Comparison of ENCODE assay signal across 29 mouse cellular contexts in genomic region chr9:58209462-58210303, GRCm38 (mm10). TPM values are rescaled to one million over a fixed set of nuclear protein-coding genes. Genes with fewer than 3 reads are reported as not detected.
A peak's percentile ranks its signal among the peaks of the same experiment; 100 is the strongest.
DNase-seq lines count a peak whose midpoint lies in the region; ATAC-seq and TF ChIP-seq lines count a peak whose summit lies in the region.
"Had no signal": no experiment of that assay in that cellular context is flagged by ENCODE, and none has a peak within 500 bp of the region (broad histone marks: within the 10 kb centered on the region; RNA-seq: fewer than 3 reads in every experiment).

No protein-coding gene starts in this region.

- WGBS in forebrain, postnatal 0 days = 61% methylated on average over 8 of the region's 8 CpGs
- WGBS in forebrain, embryonic 12.5 days = 80% methylated on average over 8 of the region's 8 CpGs
- WGBS in kidney, adult 2 months = 72% methylated on average over 8 of the region's 8 CpGs
- WGBS in limb, embryonic 10.5 days = 77% methylated on average over 8 of the region's 8 CpGs

- H3K27me3 ChIP-seq in forebrain, postnatal 0 days (ENCODE audit: insufficient read depth, low read length) = no peaks in the 10 kb centered on the region
- 0 out of 2 replicates have a peak, but pooled peaks cover 6% of the 10 kb centered on the region for H3K27me3 ChIP-seq in forebrain, embryonic 12.5 days
- H3K27me3 ChIP-seq in kidney, adult 2 months (replicated peaks; ENCODE audit: control insufficient read depth, insufficient read depth, low read length) = no peaks in the 10 kb centered on the region
- H3K27me3 ChIP-seq in limb, embryonic 10.5 days (ENCODE audit: low read depth, poor library complexity, severe bottlenecking) = peaks cover 40% of the 10 kb centered on the region
- H3K27me3 ChIP-seq: heart, embryonic 15.5 days; intestine, embryonic 15.5 days; Patski had no signal

- no peaks in the 10 kb centered on the region for H3K36me3 ChIP-seq in forebrain, postnatal 0 days (ENCODE audit: insufficient read depth)
- H3K36me3 ChIP-seq in forebrain, embryonic 12.5 days (replicated peaks) = no peaks in the 10 kb centered on the region
- H3K36me3 ChIP-seq in kidney, adult 2 months (ENCODE audit: control insufficient read depth, insufficient read depth, low read length) = no peaks in the 10 kb centered on the region
- no peaks in the 10 kb centered on the region for H3K36me3 ChIP-seq in ES-E14 (ENCODE audit: control insufficient read depth, insufficient read depth, low read length, poor library complexity, severe bottlenecking)
- no peaks in the 10 kb centered on the region for H3K36me3 ChIP-seq in limb, embryonic 10.5 days
- H3K36me3 ChIP-seq: embryonic facial prominence, embryonic 10.5 days; heart, embryonic 15.5 days; intestine, embryonic 15.5 days; limb, embryonic 15.5 days; neural tube, embryonic 13.5 days; stomach, embryonic 15.5 days had no signal

- DNase-seq in forebrain, postnatal 0 days = peak; percentile 68
- peak; percentile 42 for DNase-seq in kidney, adult 2 months
- DNase-seq in kidney, postnatal 14 days = no peak
- no peak for DNase-seq in ES-E14 (ENCODE audit: low read depth, low spot score)
- DNase-seq in limb, embryonic 10.5 days (ENCODE audit: low spot score) = no peak
- no peak for DNase-seq in c-Kit-positive CD71-positive TER-119-positive erythroid progenitor cells, embryonic 14.5 days (ENCODE audit: low spot score)
- DNase-seq in adrenal gland, adult 8-10 months = no peak
- DNase-seq: adrenal gland, adult 2 months; cerebellum, adult 9-10 months; gastrocnemius, postnatal 10 days; heart, adult 18-20 months; heart, postnatal 4 days; lung, embryonic 14.5 days; thymus, adult 18-20 months; thymus, postnatal 4 days had no signal

- peaks cover 6% of the 10 kb centered on the region; the same call in 1 of the 2 replicates for H3K4me1 ChIP-seq in forebrain, postnatal 0 days (ENCODE audit: insufficient read depth)
- peaks cover 30% of the 10 kb centered on the region for H3K4me1 ChIP-seq in forebrain, embryonic 12.5 days
- H3K4me1 ChIP-seq in kidney, adult 2 months (ENCODE audit: control insufficient read depth, insufficient read depth, low read length) = no peaks in the 10 kb centered on the region
- H3K4me1 ChIP-seq in ES-E14 (ENCODE audit: control insufficient read depth in 2 of 2, insufficient read depth in 2 of 2, low read length in 2 of 2, poor library complexity in 1 of 2) = peaks cover 14 to 22% of the 10 kb centered on the region in 2 experiments
- H3K4me1 ChIP-seq in limb, embryonic 10.5 days = peaks cover 16% of the 10 kb centered on the region

- H3K9ac ChIP-seq in forebrain, postnatal 0 days = no peak overlapping the region
- no peak overlapping the region for H3K9ac ChIP-seq in forebrain, embryonic 12.5 days
- H3K9ac ChIP-seq in ES-E14 (ENCODE audit: insufficient read depth, low read depth, low read length, poor library complexity, severe bottlenecking) = no peak overlapping the region
- H3K9ac ChIP-seq: heart, embryonic 15.5 days; intestine, embryonic 15.5 days; limb, embryonic 15.5 days; liver, embryonic 14.5 days; lung, embryonic 14.5 days; neural tube, embryonic 13.5 days; stomach, embryonic 15.5 days had no signal

- H3K4me3 ChIP-seq in forebrain, postnatal 0 days (ENCODE audit: low read depth, low read length) = no peak overlapping the region
- H3K4me3 ChIP-seq in forebrain, embryonic 12.5 days (replicated peaks) = no peak overlapping the region
- no peak overlapping the region for H3K4me3 ChIP-seq in kidney, adult 2 months (ENCODE audit: insufficient read depth, low read depth, low read length)
- H3K4me3 ChIP-seq in ES-E14 (ENCODE audit: insufficient read depth in 1 of 2, low read depth in 1 of 2, low read length in 2 of 2, poor library complexity in 1 of 2, severe bottlenecking in 1 of 2) = no peak overlapping the region
- H3K4me3 ChIP-seq in limb, embryonic 10.5 days = no peak overlapping the region
- H3K4me3 ChIP-seq: embryonic facial prominence, embryonic 10.5 days; heart, embryonic 15.5 days; intestine, embryonic 15.5 days; left cerebral cortex, adult 2 months; limb, embryonic 15.5 days; myocyte; neural tube, embryonic 13.5 days; stomach, embryonic 15.5 days had no signal

- H3K9me3 ChIP-seq in forebrain, postnatal 0 days (ENCODE audit: low read length) = no peaks in the 10 kb centered on the region
- H3K9me3 ChIP-seq in forebrain, embryonic 12.5 days = no peaks in the 10 kb centered on the region
- no peaks in the 10 kb centered on the region for H3K9me3 ChIP-seq in ES-E14 (ENCODE audit: control insufficient read depth, insufficient read depth, low read depth, low read length)
- no peaks in the 10 kb centered on the region for H3K9me3 ChIP-seq in limb, embryonic 10.5 days (replicated peaks)
- H3K9me3 ChIP-seq: embryonic facial prominence, embryonic 10.5 days; heart, embryonic 15.5 days; intestine, embryonic 15.5 days; limb, embryonic 15.5 days; neural tube, embryonic 13.5 days; stomach, embryonic 15.5 days had no signal

- H3K4me2 ChIP-seq in forebrain, postnatal 0 days (ENCODE audit: low read depth) = no peak overlapping the region
- no peak overlapping the region for H3K4me2 ChIP-seq in forebrain, embryonic 12.5 days
- H3K4me2 ChIP-seq: heart, embryonic 15.5 days; intestine, embryonic 15.5 days; limb, embryonic 15.5 days; lung, embryonic 14.5 days; neural tube, embryonic 13.5 days; stomach, embryonic 15.5 days had no signal

- peak; percentile 39; the same call in 1 of the 2 replicates for ATAC-seq in forebrain, postnatal 0 days
- no peak for ATAC-seq in forebrain, embryonic 12.5 days (ENCODE audit: low FRiP score)
- ATAC-seq: forebrain, embryonic 16.5 days; hindbrain, embryonic 16.5 days; intestine, embryonic 15.5 days; midbrain, embryonic 16.5 days; Patski had no signal

- H3K27ac ChIP-seq in forebrain, postnatal 0 days (ENCODE audit: low read depth, low read length) = no peak overlapping the region
- no peak overlapping the region for H3K27ac ChIP-seq in forebrain, embryonic 12.5 days
- no peak overlapping the region for H3K27ac ChIP-seq in kidney, adult 2 months (ENCODE audit: insufficient read depth, low read depth, low read length)
- no peak overlapping the region; the same call in 1 of the 2 replicates for H3K27ac ChIP-seq in ES-E14 (ENCODE audit: insufficient read depth, low read depth, low read length, poor library complexity, severe bottlenecking)
- H3K27ac ChIP-seq in limb, embryonic 10.5 days = 0 out of 2 replicates have a peak overlapping the region, but pooled peaks have one; percentile 19
- H3K27ac ChIP-seq: embryonic facial prominence, embryonic 10.5 days; heart, embryonic 15.5 days; intestine, embryonic 15.5 days; left cerebral cortex, adult 2 months; limb, embryonic 15.5 days; liver, embryonic 14.5 days; neural tube, embryonic 13.5 days; stomach, embryonic 15.5 days had no signal

- no peak for TF ChIP-seq POLR2A in kidney, adult 2 months (IDR thresholded peaks at IDR 0.05; ENCODE audit: low read depth, low read length)

- in situ Hi-C loops in ES-E14 (cut with MboI; ENCODE audit: low sequenced_read_pairs in 2 of 2, unreplicated experiment in 2 of 2) = loop anchor here in 1 of 2 experiments (5.0 to 25.0 kb wide), 2 partner anchors 172 to 347 kb away; no protein-coding TSS in a partner anchor

- no peak for TF ChIP-seq CTCF in forebrain, postnatal 0 days (IDR thresholded peaks at IDR 0.05; ENCODE audit: low read depth)
- TF ChIP-seq CTCF in kidney, adult 2 months (conservative IDR thresholded peaks at IDR 0.05; ENCODE audit: insufficient read depth, insufficient read length, low read depth, low read length) = no peak

TF ChIP-seq in ES-E14, 5 proteins besides CTCF, POLR2A, EP300 and RAD21:
- TF ChIP-seq CHD2 (IDR thresholded peaks at IDR 0.05; ENCODE audit: low read depth, low read length) (no peak), ZNF384 (IDR thresholded peaks at IDR 0.05; ENCODE audit: low read depth, low read length) (peak; percentile 84)

RNA-seq across cellular contexts. Expression of gene Islr2, which starts 5.6 kb away (rescaled TPM):
- 612 and 779 TPM in 2 replicates for total RNA-seq in forebrain, postnatal 0 days (2014; rRNA removed)
- polyA plus RNA-seq in forebrain, postnatal 0 days (2015; fragmentation: Nextera tagmentation; extraction: Ambion mirVana) = 54.0 and 58.3 TPM in 2 replicates
- polyA plus RNA-seq in forebrain, embryonic 12.5 days (2016; fragmentation: Nextera tagmentation; extraction: Ambion mirVana) = 52.3 and 60.8 TPM in 2 replicates
- polyA plus RNA-seq in kidney, adult 2 months (2012; rRNA removed) = 0.75 and 1.7 TPM in 2 replicates
- 7.8 and 12.8 TPM in 2 replicates for total RNA-seq in ES-E14 (2012; rRNA removed)
- polyA plus RNA-seq in limb, embryonic 10.5 days (2016; fragmentation: Nextera tagmentation; extraction: Ambion mirVana) = 0.11 TPM in 1 of 2 replicates, not detected in the other
- total RNA-seq in adrenal gland, adult 8-10 months (2022) = 1 to 10 TPM; 1.2 to 1.9 (median 1.7) TPM
- polyA plus RNA-seq: heart, embryonic 15.5 days; lung, embryonic 14.5 days had no signal

RNA-seq across cellular contexts. Expression of gene Islr, which starts 5.6 kb away (rescaled TPM):
- total RNA-seq in forebrain, postnatal 0 days (2014; rRNA removed) = 31.0 and 45.8 TPM in 2 replicates
- polyA plus RNA-seq in forebrain, postnatal 0 days (2015; fragmentation: Nextera tagmentation; extraction: Ambion mirVana) = 27.4 and 32.2 TPM in 2 replicates
- polyA plus RNA-seq in forebrain, embryonic 12.5 days (2016; fragmentation: Nextera tagmentation; extraction: Ambion mirVana) = 16.4 and 17.9 TPM in 2 replicates
- 32.0 and 41.7 TPM in 2 replicates for polyA plus RNA-seq in kidney, adult 2 months (2012; rRNA removed)
- total RNA-seq in ES-E14 (2012; rRNA removed) = 0.22 and 0.26 TPM in 2 replicates
- 9.5 and 33.2 TPM in 2 replicates for polyA plus RNA-seq in limb, embryonic 10.5 days (2016; fragmentation: Nextera tagmentation; extraction: Ambion mirVana)
- 10 to 100 TPM; 23.6 to 40.9 (median 28.1) TPM for total RNA-seq in adrenal gland, adult 8-10 months (2022)

RNA-seq across cellular contexts. Expression of gene Pml, which starts 39.9 kb away (rescaled TPM):
- total RNA-seq in forebrain, postnatal 0 days (2014; rRNA removed) = 3.4 and 4.8 TPM in 2 replicates
- 2.6 and 3.7 TPM in 2 replicates for polyA plus RNA-seq in forebrain, postnatal 0 days (2015; fragmentation: Nextera tagmentation; extraction: Ambion mirVana)
- 11.1 TPM in 2 replicates for polyA plus RNA-seq in forebrain, embryonic 12.5 days (2016; fragmentation: Nextera tagmentation; extraction: Ambion mirVana)
- polyA plus RNA-seq in kidney, adult 2 months (2012; rRNA removed) = 27.0 and 27.6 TPM in 2 replicates
- total RNA-seq in ES-E14 (2012; rRNA removed) = 72.6 and 112 TPM in 2 replicates
- 20.5 and 21.0 TPM in 2 replicates for polyA plus RNA-seq in limb, embryonic 10.5 days (2016; fragmentation: Nextera tagmentation; extraction: Ambion mirVana)
- total RNA-seq in adrenal gland, adult 8-10 months (2022) = 10 to 100 TPM; 23.4 to 45.6 (median 31.8) TPM

RNA-seq across cellular contexts. Expression of gene Stoml1, which starts 43.3 kb away (rescaled TPM):
- 148 and 149 TPM in 2 replicates for total RNA-seq in forebrain, postnatal 0 days (2014; rRNA removed)
- 142 and 144 TPM in 2 replicates for polyA plus RNA-seq in forebrain, postnatal 0 days (2015; fragmentation: Nextera tagmentation; extraction: Ambion mirVana)
- polyA plus RNA-seq in forebrain, embryonic 12.5 days (2016; fragmentation: Nextera tagmentation; extraction: Ambion mirVana) = 52.2 and 53.3 TPM in 2 replicates
- 32.5 and 32.6 TPM in 2 replicates for polyA plus RNA-seq in kidney, adult 2 months (2012; rRNA removed)
- 51.7 and 95.7 TPM in 2 replicates for total RNA-seq in ES-E14 (2012; rRNA removed)
- polyA plus RNA-seq in limb, embryonic 10.5 days (2016; fragmentation: Nextera tagmentation; extraction: Ambion mirVana) = 21.8 and 26.1 TPM in 2 replicates
- 10 to 100 TPM; 19.9 to 32.9 (median 28.3) TPM for total RNA-seq in adrenal gland, adult 8-10 months (2022)

Comparison
In these comparisons a context has a peak if more than half of its experiments do, and no peak if none do; other contexts are left out.
1. DNase-seq: peak in forebrain, postnatal 0 days (single experiment) and kidney, adult 2 months (single experiment); none in kidney, postnatal 14 days (single experiment), ES-E14 (single experiment), limb, embryonic 10.5 days (single experiment), c-Kit-positive CD71-positive TER-119-positive erythroid progenitor cells, embryonic 14.5 days (single experiment) and adrenal gland, adult 8-10 months (single experiment).
2. RNA of gene Islr2, which starts 5.6 kb away (polyA plus RNA-seq): 52.3 to 60.8 TPM in forebrain, embryonic 12.5 days and 54.0 to 58.3 TPM in forebrain, postnatal 0 days; 0.75 to 1.7 TPM in kidney, adult 2 months and 0.11 TPM in limb, embryonic 10.5 days; every median in the first group is over 10 times any median in the second.